Mouse (Mus musculus): Measurements from ENCODE around the gene Olfr10.

DNA sequence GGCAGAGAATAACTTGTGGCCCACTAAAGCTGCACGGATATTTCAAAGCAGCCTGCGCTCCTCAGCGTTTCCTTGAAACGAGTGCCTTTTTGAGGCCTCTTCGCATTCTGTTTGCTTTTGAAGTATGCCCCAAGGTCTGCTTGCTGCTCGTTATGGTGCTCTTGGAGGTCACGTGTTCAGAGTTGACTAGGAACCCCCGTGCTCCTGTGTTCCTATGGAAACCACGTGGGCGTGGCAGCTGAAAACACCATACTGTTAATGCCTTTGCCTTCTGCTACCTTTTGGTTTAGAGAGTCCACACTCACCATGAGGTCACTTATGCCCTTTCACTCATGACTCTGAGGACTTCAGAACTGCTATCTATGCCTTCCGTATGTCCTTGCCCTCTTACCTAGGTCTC is 39.9 kb upstream of the Olfr10 start:
- TF ChIP-seq GATA1 (IDR thresholded peaks at IDR 0.05; ENCODE audit: borderline replicate concordance, low read length) (no peak), FLI1 (IDR thresholded peaks at IDR 0.05; ENCODE audit: low read length) (no peak)

Measured in megakaryocyte, embryonic 14.5 days (primary cell).